Mouse (Mus musculus) heart, postnatal 0 days (tissue): ENCODE measurements around the gene Kcnn3. TPM values are rescaled to one million over a fixed set of nuclear protein-coding genes. Genes with fewer than 3 reads are reported as not detected.

Experiments used
- ATAC-seq: fragments of 200-750 bp; cut with Nextera tagmentation; 2 replicates; pipeline ENCODE4 v1.8.0; 2017; ENCODE audit warnings: low read depth, moderate number of reproducible peaks, moderate library complexity; ENCODE audit not compliant: insufficient read depth
- DNase-seq: peaks from one replicate; pipeline ENCODE4 v3.0.0-alpha.2; 2016; ENCODE audit warnings: low spot score
- H3K27ac ChIP-seq: fragments of 300-500 bp; sonication (generic); 2 replicates; pipeline ENCODE4 v1.5.1; 2014; ENCODE audit warnings: low read depth, mild to moderate bottlenecking
- H3K27me3 ChIP-seq: fragments of 300-500 bp; sonication (generic); 2 replicates; pipeline ENCODE4 v1.6.1; 2014; ENCODE audit warnings: low read length, mixed read lengths; ENCODE audit not compliant: control insufficient read depth, insufficient read depth
- H3K36me3 ChIP-seq: fragments of 300-500 bp; sonication (generic); replicated peaks from 2 replicates; pipeline ENCODE4 v1.6.1; 2014; ENCODE audit warnings: low read length, mixed read lengths; ENCODE audit not compliant: control insufficient read depth, insufficient read depth
- H3K4me1 ChIP-seq: fragments of 300-500 bp; sonication (generic); 2 replicates; pipeline ENCODE4 v1.6.1; 2014; ENCODE audit warnings: antibody characterized with exemption; ENCODE audit not compliant: control insufficient read depth, insufficient read depth
- H3K4me2 ChIP-seq: fragments of 300-500 bp; sonication (generic); 2 replicates; pipeline ENCODE4 v1.6.1; 2014; ENCODE audit warnings: low read depth, mild to moderate bottlenecking, low read length, moderate library complexity
- H3K4me3 ChIP-seq: fragments of 300-500 bp; sonication (generic); 2 replicates; pipeline ENCODE4 v1.5.1; 2014; ENCODE audit warnings: low read depth, low read length
- H3K9ac ChIP-seq: fragments of 300-500 bp; sonication (generic); replicated peaks from 2 replicates; pipeline ENCODE4 v1.6.1; 2014; ENCODE audit warnings: low read depth, low read length, mixed read lengths
- H3K9me3 ChIP-seq: fragments of 300-500 bp; sonication (generic); replicated peaks from 2 replicates; pipeline ENCODE4 v1.6.1; 2016; ENCODE audit warnings: low read length; ENCODE audit not compliant: control insufficient read depth
- CTCF ChIP-seq: IDR thresholded peaks from 2 replicates; pipeline ENCODE4 v1.5.1; 2016; ENCODE audit warnings: antibody characterized with exemption, control low read depth, low read depth
- EP300 ChIP-seq: IDR thresholded peaks from 2 replicates; pipeline ENCODE4 v1.6.1; 2016; ENCODE audit warnings: antibody characterized with exemption, low read depth
- WGBS: fragments of 180-500 bp; shearing (Covaris S2); extraction: QIAGEN DNeasy Blood & Tissue Kit; methylation state at CpG from one replicate; pipeline ENCODE4 v1.1.7; 2014; 5-methylcytosine and 5-hydroxymethylcytosine counted together
- polyA plus RNA-seq: library from polyadenylated mRNA; unstranded; fragments of >200 nt; fragmentation: Nextera tagmentation; extraction: Ambion mirVana; gene quantifications from 2 replicates; pipeline ENCODE4 v1.2.1, GENCODE M21; 2015
- total RNA-seq: library from RNA; depleted of rRNA; stranded (reverse); fragments of >200 nt; gene quantifications from 2 replicates; pipeline ENCODE4 v1.2.3, GENCODE M21; 2014; ENCODE audit warnings: low replicate concordance

Kcnn3 gene
- total and polyA plus RNA-seq, 2 experiments from 2014 or later, result 1.5 to 4.7 TPM

- no peak for TF ChIP-seq CTCF
- no peak for TF ChIP-seq EP300
- Histone ChIP-seq H3K27me3 (peaks cover 3% of the 10 kb centered on the region; the same call in 1 of the 2 replicates), H3K9ac (no peak overlapping the region), H3K4me2 (no peak overlapping the region), H3K36me3 (no peaks in the 10 kb centered on the region), H3K4me1 (peaks cover under 1% of the 10 kb centered on the region; the same call in 1 of the 2 replicates), H3K9me3 (no peaks in the 10 kb centered on the region), H3K4me3 (no peak overlapping the region), H3K27ac (no peak overlapping the region)
- 46% methylated on average over 8 of the region's 8 CpGs for WGBS
- DNase-seq (no peak), ATAC-seq (no peak)
Observed at GRCm38 (mm10) chr3:89492701-89493151, 27.2 kb upstream of the Kcnn3 start.

GRCm38 (mm10) chr3:89494630-89495029 is 25.3 kb upstream of the Kcnn3 start:
- H3K27ac ChIP-seq, result no peak overlapping the region
- DNase-seq, result no peak
- WGBS, result 88% methylated on average over 5 of the region's 5 CpGs
- H3K4me2 ChIP-seq, result no peak overlapping the region
- no peaks in the 10 kb centered on the region for H3K9me3 ChIP-seq
- TF ChIP-seq CTCF, result no peak
- no peak for TF ChIP-seq EP300
- no peaks in the 10 kb centered on the region for H3K4me1 ChIP-seq
- ATAC-seq, result no peak
- peaks cover 3% of the 10 kb centered on the region; the same call in 1 of the 2 replicates for H3K27me3 ChIP-seq
- no peak overlapping the region for H3K9ac ChIP-seq
- H3K36me3 ChIP-seq, result no peaks in the 10 kb centered on the region
- H3K4me3 ChIP-seq, result no peak overlapping the region

GRCm38 (mm10) chr3:89496366-89496765 is 23.6 kb upstream of the Kcnn3 start:
- WGBS, result 65% methylated on average over 3 of the region's 3 CpGs
- no peaks in the 10 kb centered on the region for H3K36me3 ChIP-seq
- no peak overlapping the region for H3K27ac ChIP-seq
- H3K9me3 ChIP-seq, result no peaks in the 10 kb centered on the region
- H3K4me1 ChIP-seq, result no peaks in the 10 kb centered on the region
- TF ChIP-seq CTCF (no peak), EP300 (no peak)
- no peak overlapping the region for H3K4me2 ChIP-seq
- H3K9ac ChIP-seq, result no peak overlapping the region
- no peak for DNase-seq
- H3K4me3 ChIP-seq, result no peak overlapping the region
- ATAC-seq, result no peak
- H3K27me3 ChIP-seq, result peaks cover 3% of the 10 kb centered on the region; the same call in 1 of the 2 replicates

- H3K36me3 ChIP-seq, result no peaks in the 10 kb centered on the region
- DNase-seq, result no peak
- TF ChIP-seq EP300 (no peak), CTCF (no peak)
- H3K4me3 ChIP-seq, result no peak overlapping the region
- H3K27me3 ChIP-seq, result no peaks in the 10 kb centered on the region
- no peak overlapping the region for H3K4me2 ChIP-seq
- no peak overlapping the region for H3K9ac ChIP-seq
- no peak overlapping the region for H3K27ac ChIP-seq
- no peaks in the 10 kb centered on the region for H3K4me1 ChIP-seq
- H3K9me3 ChIP-seq, result no peaks in the 10 kb centered on the region
- no peak for ATAC-seq
- WGBS, result 36% methylated on average over 7 of the region's 7 CpGs
Observed at GRCm38 (mm10) chr3:89499696-89500095, 20.3 kb upstream of the Kcnn3 start.

GRCm38 (mm10) chr3:89501486-89501885 is 18.5 kb upstream of the Kcnn3 start:
- TF ChIP-seq EP300 (no peak), CTCF (peak; percentile 28; the same call in 1 of the 2 replicates)
- no peak overlapping the region for H3K27ac ChIP-seq
- no peak overlapping the region for H3K9ac ChIP-seq
- H3K36me3 ChIP-seq, result no peaks in the 10 kb centered on the region
- peaks cover 8% of the 10 kb centered on the region; the same call in 1 of the 2 replicates for H3K27me3 ChIP-seq
- no peaks in the 10 kb centered on the region for H3K4me1 ChIP-seq
- H3K4me3 ChIP-seq, result no peak overlapping the region
- no peak overlapping the region for H3K4me2 ChIP-seq
- DNase-seq, result no peak
- ATAC-seq, result no peak
- no peaks in the 10 kb centered on the region for H3K9me3 ChIP-seq

- Histone ChIP-seq H3K4me3 (no peak overlapping the region), H3K27ac (no peak overlapping the region), H3K4me2 (no peak overlapping the region), H3K36me3 (no peaks in the 10 kb centered on the region), H3K4me1 (no peaks in the 10 kb centered on the region), H3K9me3 (no peaks in the 10 kb centered on the region), H3K9ac (no peak overlapping the region), H3K27me3 (peaks cover 11% of the 10 kb centered on the region; the same call in 1 of the 2 replicates)
- no peak for TF ChIP-seq CTCF
- TF ChIP-seq EP300, result no peak
- WGBS, result 59% methylated on average over 7 of the region's 7 CpGs
- ATAC-seq (no peak), DNase-seq (no peak)
Observed at GRCm38 (mm10) chr3:89502551-89502950, 17.4 kb upstream of the Kcnn3 start.
